Mouse (Mus musculus) ES-Bruce4 (cell line): ENCODE data around the gene Tmem30a. TPM values are rescaled to one million over a fixed set of nuclear protein-coding genes. Genes with fewer than 3 reads are reported as not detected.

ENCODE experiments used
- H3K27ac ChIP-seq: 2 replicates; pipeline ENCODE4 v1.5.1; 2012; ENCODE audit warnings: low read length, inconsistent platforms; ENCODE audit not compliant: insufficient read depth
- H3K27me3 ChIP-seq: 2 replicates; pipeline ENCODE4 v1.6.1; 2012; ENCODE audit warnings: mild to moderate bottlenecking, low read length, inconsistent platforms; ENCODE audit not compliant: control insufficient read depth, poor library complexity, insufficient read depth, severe bottlenecking
- H3K36me3 ChIP-seq: 2 replicates; pipeline ENCODE4 v1.6.1; 2012; ENCODE audit warnings: inconsistent platforms, mild to moderate bottlenecking, low read length, moderate library complexity; ENCODE audit not compliant: control insufficient read depth, poor library complexity, insufficient read depth, severe bottlenecking
- H3K4me1 ChIP-seq: one replicate; pipeline ENCODE4 v1.8.1; 2011; ENCODE audit warnings: low read length; ENCODE audit not compliant: control insufficient read depth, insufficient read depth
- H3K4me3 ChIP-seq: 2 replicates; pipeline ENCODE4 v1.5.1; 2011; ENCODE audit warnings: low read depth, mild to moderate bottlenecking, low read length
- H3K9ac ChIP-seq: 2 replicates; pipeline ENCODE4 v1.6.1; 2012; ENCODE audit warnings: low read depth, mild to moderate bottlenecking, inconsistent platforms; ENCODE audit not compliant: poor library complexity, severe bottlenecking
- H3K9me3 ChIP-seq: replicated peaks from 2 replicates; pipeline ENCODE4 v1.6.1; 2012; ENCODE audit warnings: mild to moderate bottlenecking, low read length, inconsistent platforms; ENCODE audit not compliant: control insufficient read depth, poor library complexity, insufficient read depth, severe bottlenecking
- CTCF ChIP-seq: IDR thresholded peaks from one replicate; pipeline ENCODE4 v1.8.1; 2011; ENCODE audit warnings: low read depth, low read length
- EP300 ChIP-seq: IDR thresholded peaks from 2 replicates; pipeline ENCODE4 v1.6.1; 2011; ENCODE audit warnings: low read depth, low read length; ENCODE audit not compliant: insufficient read depth
- POLR2A ChIP-seq: IDR thresholded peaks from one replicate; pipeline ENCODE4 v1.8.1; 2011; ENCODE audit warnings: low read length; ENCODE audit not compliant: insufficient read depth
- polyA plus RNA-seq: library from polyadenylated mRNA; stranded (reverse); fragments of >200 nt; gene quantifications from 2 replicates; pipeline ENCODE4 v1.2.4, GENCODE M21; 2011; ENCODE audit warnings: low read depth; ENCODE audit not compliant: missing spikeins, insufficient read depth, insufficient read length

Gene Tmem30a
- 58.8 and 59.1 TPM in 2 replicates for polyA plus RNA-seq

- H3K4me1 ChIP-seq = no peaks in the 10 kb centered on the region
- H3K36me3 ChIP-seq = no peaks in the 10 kb centered on the region
- no peaks in the 10 kb centered on the region for H3K27me3 ChIP-seq
- no peaks in the 10 kb centered on the region for H3K9me3 ChIP-seq
- TF ChIP-seq CTCF (no peak), EP300 (0 out of 2 replicates have a peak, but pooled peaks have one; percentile 51)
- H3K27ac ChIP-seq = no peak within 1 kb of the TSS
- H3K4me3 ChIP-seq = peak within 1 kb of the TSS; percentile 96
- H3K9ac ChIP-seq = peak within 1 kb of the TSS; percentile 68
Observed at GRCm38 (mm10) chr9:79792841-79793835, at the start of gene Tmem30a. TSS of gene Tmem30a (minus strand) at chr9:79793507.

DNA sequence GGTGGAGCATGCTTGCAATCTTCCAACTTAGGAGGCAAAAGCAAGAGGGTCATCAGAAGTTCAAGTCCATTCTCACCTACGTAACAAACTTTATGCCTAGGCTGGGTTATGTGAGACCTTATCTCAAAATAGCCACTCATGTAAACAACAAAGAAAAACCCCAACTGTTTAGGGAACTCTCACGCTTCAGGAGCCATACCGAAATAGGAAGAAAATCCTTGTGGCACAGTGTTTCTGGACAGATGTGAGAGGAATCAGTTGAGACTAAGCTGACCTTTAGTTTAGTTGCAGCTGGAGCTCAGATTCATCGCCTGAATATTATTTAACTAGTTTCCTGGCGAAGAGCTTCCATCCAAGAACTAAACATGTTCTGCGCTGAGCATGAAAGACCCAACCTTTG is 49.3 kb upstream of the Tmem30a start:
- no peaks in the 10 kb centered on the region for H3K36me3 ChIP-seq
- no peaks in the 10 kb centered on the region for H3K4me1 ChIP-seq
- no peaks in the 10 kb centered on the region for H3K9me3 ChIP-seq
- H3K27ac ChIP-seq = no peak overlapping the region
- no peaks in the 10 kb centered on the region for H3K27me3 ChIP-seq
- no peak overlapping the region for H3K9ac ChIP-seq
- TF ChIP-seq EP300 (no peak), POLR2A (no peak), CTCF (no peak)
- no peak overlapping the region for H3K4me3 ChIP-seq

GRCm38 (mm10) chr9:79842028-79842427 is 48.7 kb upstream of the Tmem30a start:
- no peak overlapping the region for H3K27ac ChIP-seq
- H3K27me3 ChIP-seq = no peaks in the 10 kb centered on the region
- TF ChIP-seq EP300 (no peak), POLR2A (no peak), CTCF (no peak)
- H3K4me1 ChIP-seq = no peaks in the 10 kb centered on the region
- H3K9ac ChIP-seq = no peak overlapping the region
- H3K4me3 ChIP-seq = no peak overlapping the region
- no peaks in the 10 kb centered on the region for H3K36me3 ChIP-seq
- H3K9me3 ChIP-seq = no peaks in the 10 kb centered on the region

DNA sequence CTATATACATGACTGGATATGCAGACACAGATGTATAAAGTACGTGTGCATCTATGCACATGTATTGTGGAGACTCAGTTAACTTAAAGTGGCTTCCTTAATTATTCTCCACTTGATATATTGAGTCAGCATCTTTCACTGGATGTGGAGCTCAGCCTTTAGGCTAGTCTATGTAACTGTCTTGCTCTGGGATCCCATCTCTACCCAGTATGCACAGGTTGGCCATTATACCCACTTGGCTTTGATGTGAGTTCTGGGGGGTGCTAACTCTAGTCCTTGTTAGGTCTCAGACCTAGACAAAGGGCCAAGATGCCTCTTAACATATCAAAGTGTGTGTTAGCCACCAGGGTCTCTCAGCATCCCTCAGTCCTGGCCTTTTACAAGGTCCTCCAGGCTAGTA is 38.0 kb upstream of the Tmem30a start:
- Histone ChIP-seq H3K27ac (no peak overlapping the region), H3K9ac (no peak overlapping the region), H3K9me3 (no peaks in the 10 kb centered on the region), H3K4me3 (no peak overlapping the region), H3K36me3 (no peaks in the 10 kb centered on the region), H3K4me1 (no peaks in the 10 kb centered on the region), H3K27me3 (no peaks in the 10 kb centered on the region)
- TF ChIP-seq CTCF = no peak
- no peak for TF ChIP-seq EP300

DNA sequence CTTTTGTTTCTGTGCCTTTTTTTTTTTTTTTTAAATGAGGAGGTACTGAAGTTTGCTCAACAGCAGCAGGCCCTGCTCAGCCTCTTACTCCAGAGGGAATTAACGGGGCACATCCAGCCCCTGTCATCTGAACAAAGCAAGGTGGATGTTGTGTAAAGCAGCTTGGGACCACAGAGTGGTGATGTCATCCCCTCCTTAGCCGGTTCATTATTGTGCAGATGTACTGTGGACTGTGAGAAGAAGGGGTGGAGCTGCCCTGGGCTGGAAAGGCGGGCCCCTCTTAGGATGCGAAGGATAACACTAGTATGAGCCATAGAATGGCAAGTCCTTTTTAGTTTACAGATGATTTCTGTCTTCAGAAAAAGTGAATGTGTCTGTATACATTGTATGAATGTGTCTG is 37.6 kb upstream of the Tmem30a start:
- Histone ChIP-seq H3K27ac (no peak overlapping the region), H3K4me1 (no peaks in the 10 kb centered on the region), H3K27me3 (no peaks in the 10 kb centered on the region), H3K36me3 (no peaks in the 10 kb centered on the region), H3K9me3 (no peaks in the 10 kb centered on the region), H3K4me3 (no peak overlapping the region), H3K9ac (no peak overlapping the region)
- TF ChIP-seq CTCF (no peak), POLR2A (no peak), EP300 (no peak)
